Mouse (Mus musculus) stomach, postnatal 0 days (tissue): ENCODE results near the gene Dhx40.
"Not testable (repeated sequence)": the region's sequence is repeated elsewhere in the genome, so short reads cannot be mapped to it uniquely, and the experiment has no call there.

Experiments
- CTCF ChIP-seq: IDR thresholded peaks from 2 replicates; pipeline ENCODE4 v1.5.1; 2016; ENCODE audit warnings: antibody characterized with exemption, low read depth, mild to moderate bottlenecking, moderate library complexity
- EP300 ChIP-seq: optimal IDR thresholded peaks from 2 replicates; pipeline ENCODE3; 2016; ENCODE audit warnings: antibody characterized with exemption

DNA sequence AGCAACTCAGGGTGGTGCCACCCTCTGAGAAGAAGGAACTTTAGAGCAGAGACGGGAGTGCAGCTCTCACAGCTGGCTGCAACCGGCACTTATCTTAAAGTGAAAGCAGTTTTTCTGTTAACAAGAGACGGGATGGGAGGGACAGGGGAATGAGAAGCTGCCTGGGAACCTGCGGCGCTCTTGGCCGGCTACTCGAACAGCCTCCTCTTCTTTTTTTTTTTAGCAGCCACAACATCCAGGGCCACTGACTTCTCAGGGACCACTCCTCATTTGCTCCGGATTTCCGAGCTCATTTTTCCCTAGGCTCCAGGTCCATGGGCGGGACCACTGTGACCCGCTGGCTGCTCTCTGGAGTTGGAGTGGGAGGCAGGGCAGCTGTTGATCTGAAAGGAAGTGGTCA, 6.9 kb upstream of the Dhx40 start:
- TF ChIP-seq CTCF, EP300: not testable (repeated sequence)
